11 mouse cellular contexts compared by ENCODE assay signal in genomic region chr4:58196795-58197194, GRCm38 (mm10). TPM values are rescaled to one million over a fixed set of nuclear protein-coding genes. Genes with fewer than 3 reads are reported as not detected.
DNase-seq lines count a peak whose midpoint lies in the region; ATAC-seq lines count a peak whose summit lies in the region.
"Had no signal": no experiment of that assay in that cellular context is flagged by ENCODE, and none has a peak within 500 bp of the region (broad histone marks: within the 10 kb centered on the region; RNA-seq: fewer than 3 reads in every experiment).

No protein-coding gene starts in this region.

- 63% methylated on average over 4 of the region's 4 CpGs for WGBS in limb, embryonic 15.5 days
- whole genome bisulfite sequencing in limb, embryonic 10.5 days, result 95% methylated on average over 4 of the region's 4 CpGs

- no peak overlapping the region for H3K4me2 ChIP-seq in limb, embryonic 15.5 days
- H3K4me2 ChIP-seq: limb, embryonic 13.5 days; midbrain, embryonic 13.5 days had no signal

- H3K27me3 ChIP-seq in limb, embryonic 15.5 days, result no peaks in the 10 kb centered on the region
- no peaks in the 10 kb centered on the region for H3K27me3 ChIP-seq in limb, embryonic 10.5 days (ENCODE audit: low read depth, poor library complexity, severe bottlenecking)
- H3K27me3 ChIP-seq: limb, embryonic 13.5 days; midbrain, embryonic 13.5 days; Patski had no signal

- 0 out of 2 replicates have a peak overlapping the region, but pooled peaks have one; percentile 30 for H3K27ac ChIP-seq in limb, embryonic 15.5 days
- H3K27ac ChIP-seq in limb, embryonic 10.5 days, result no peak overlapping the region
- H3K27ac ChIP-seq: limb, embryonic 13.5 days; midbrain, embryonic 13.5 days had no signal

- H3K9me3 ChIP-seq in limb, embryonic 15.5 days, result no peaks in the 10 kb centered on the region
- no peaks in the 10 kb centered on the region for H3K9me3 ChIP-seq in limb, embryonic 10.5 days (replicated peaks)
- H3K9me3 ChIP-seq: midbrain, embryonic 13.5 days had no signal

- no peak overlapping the region for H3K4me3 ChIP-seq in limb, embryonic 15.5 days
- H3K4me3 ChIP-seq in limb, embryonic 10.5 days, result no peak overlapping the region
- H3K4me3 ChIP-seq: limb, embryonic 13.5 days; midbrain, embryonic 13.5 days had no signal

- no peaks in the 10 kb centered on the region for H3K36me3 ChIP-seq in limb, embryonic 15.5 days
- no peaks in the 10 kb centered on the region for H3K36me3 ChIP-seq in limb, embryonic 10.5 days
- H3K36me3 ChIP-seq: midbrain, embryonic 13.5 days had no signal

- peak; percentile 11 for DNase-seq in adrenal gland, postnatal 14 days
- DNase-seq in adrenal gland, postnatal 4 days (ENCODE audit: low spot score in 2 of 2), result no peak
- no peak for DNase-seq in limb, embryonic 10.5 days (ENCODE audit: low spot score)
- DNase-seq in heart, postnatal 10 days, result peak; percentile 55 to 59
- DNase-seq in lung, postnatal 10 days, result peak; percentile 61
- DNase-seq in spleen, adult 18-20 months, result no peak
- no peak for DNase-seq in ovary, postnatal 36 days (ENCODE audit: low spot score)

- intact Hi-C loops in heart, postnatal 10 days (cut with DNase I), result no loop called here

- H3K4me1 ChIP-seq in limb, embryonic 15.5 days, result peaks cover 8% of the 10 kb centered on the region
- H3K4me1 ChIP-seq in limb, embryonic 10.5 days, result peaks cover 5% of the 10 kb centered on the region
- H3K4me1 ChIP-seq: midbrain, embryonic 13.5 days had no signal

- ATAC-seq in limb, embryonic 15.5 days (ENCODE audit: insufficient number of reproducible peaks, low FRiP score, low TSS enrichment, low read depth), result no peak
- ATAC-seq: midbrain, embryonic 13.5 days; Patski had no signal

- H3K9ac ChIP-seq in limb, embryonic 15.5 days, result no peak overlapping the region
- H3K9ac ChIP-seq: limb, embryonic 13.5 days; midbrain, embryonic 13.5 days had no signal

RNA-seq across cellular contexts. Expression of gene Svep1, which starts 9.9 kb away (rescaled TPM):
- 13.6 and 14.0 TPM in 2 replicates for total RNA-seq in adrenal gland, postnatal 14 days (2021)
- 10 to 100 TPM; 12.8 to 14.5 TPM for total RNA-seq in adrenal gland, postnatal 4 days (2021)
- 4.5 and 5.3 TPM in 2 replicates for polyA plus RNA-seq in limb, embryonic 15.5 days (2015; fragmentation: Nextera tagmentation; extraction: Ambion mirVana)
- 2.0 and 2.3 TPM in 2 replicates for polyA plus RNA-seq in limb, embryonic 10.5 days (2016; fragmentation: Nextera tagmentation; extraction: Ambion mirVana)
- 10 to 100 TPM; 11.0 to 12.1 TPM for total RNA-seq in heart, postnatal 10 days (2021)

Comparison
In these comparisons a context has a peak if more than half of its experiments do, and no peak if none do; other contexts are left out.
1. DNase-seq: peak in adrenal gland, postnatal 14 days (single experiment), heart, postnatal 10 days (2 of 2) and lung, postnatal 10 days (single experiment); none in adrenal gland, postnatal 4 days (0 of 2), limb, embryonic 10.5 days (single experiment), spleen, adult 18-20 months (0 of 2) and ovary, postnatal 36 days (single experiment).